Mouse (Mus musculus) MEL (cell line): ENCODE measurements around the gene Lbx1. TPM values are rescaled to one million over a fixed set of nuclear protein-coding genes. Genes with fewer than 3 reads are reported as not detected.

Experiments used
- DNase-seq: peaks from one replicate; pipeline ENCODE4 v3.0.0; 2011; ENCODE audit warnings: low read depth, low spot score
- H3K27ac ChIP-seq: 2 replicates; pipeline ENCODE4 v1.5.1; 2012; ENCODE audit warnings: low read depth, mild to moderate bottlenecking, control low read depth, low read length, moderate library complexity; ENCODE audit not compliant: control insufficient read depth
- H3K27me3 ChIP-seq, 2 experiments: fragments of 150-350 bp in 1 of 2; sonication (generic) in 1 of 2; 2 replicates each; pipeline ENCODE4 v1.6.1; 2012; ENCODE audit warnings: low read length in 2 of 2, mild to moderate bottlenecking in 2 of 2, improper control_type of control experiment in 1 of 2, moderate library complexity in 1 of 2; ENCODE audit not compliant: insufficient read depth in 2 of 2, control insufficient read depth in 1 of 2
- H3K36me3 ChIP-seq, 2 experiments: 2 replicates each; pipeline ENCODE4 v1.6.1; 2012 to 2014; ENCODE audit warnings: low read length in 2 of 2, improper control_type of control experiment in 1 of 2, inconsistent platforms in 1 of 2, mild to moderate bottlenecking in 1 of 2; ENCODE audit not compliant: insufficient read depth in 2 of 2, control insufficient read depth in 1 of 2
- H3K4me1 ChIP-seq, 2 experiments: fragments of 150-350 bp in 1 of 2; sonication (generic) in 1 of 2; 2 replicates each; pipeline ENCODE4 v1.6.1; 2012; ENCODE audit warnings: low read length in 2 of 2, improper control_type of control experiment in 1 of 2, mild to moderate bottlenecking in 1 of 2; ENCODE audit not compliant: insufficient read depth in 2 of 2, control insufficient read depth in 1 of 2
- H3K4me3 ChIP-seq, 2 experiments: fragments of 150-350 bp in 1 of 2; sonication (generic) in 1 of 2; 2 replicates each; pipeline ENCODE4 v1.5.1; 2012; ENCODE audit warnings: low read depth in 2 of 2, low read length in 2 of 2, mild to moderate bottlenecking in 2 of 2, moderate library complexity in 2 of 2, control low read depth in 1 of 2, improper control_type of control experiment in 1 of 2; ENCODE audit not compliant: control insufficient read depth in 1 of 2, insufficient read depth in 1 of 2
- H3K79me2 ChIP-seq: 2 replicates; pipeline ENCODE4 v1.6.1; 2012; ENCODE audit warnings: mild to moderate bottlenecking, low read length, moderate library complexity; ENCODE audit not compliant: control insufficient read depth, poor library complexity, insufficient read depth
- H3K9ac ChIP-seq: 2 replicates; pipeline ENCODE4 v1.6.1; 2012; ENCODE audit warnings: low read depth, mild to moderate bottlenecking, control low read depth, low read length, moderate library complexity; ENCODE audit not compliant: control insufficient read depth, poor library complexity, severe bottlenecking
- H3K9me3 ChIP-seq: fragments of 150-350 bp; sonication (generic); replicated peaks from 2 replicates; pipeline ENCODE4 v1.6.1; 2012; ENCODE audit warnings: mild to moderate bottlenecking, low read length, improper control_type of control experiment, moderate library complexity; ENCODE audit not compliant: insufficient read depth
- BHLHE40 ChIP-seq: IDR thresholded peaks from 2 replicates; pipeline ENCODE4 v1.6.1; 2012; ENCODE audit warnings: low read depth, mild to moderate bottlenecking, inconsistent platforms, low read length, improper control_type of control experiment, borderline replicate concordance
- CHD2 ChIP-seq: IDR thresholded peaks from 2 replicates; pipeline ENCODE4 v1.6.1; 2011; ENCODE audit warnings: low read length, improper control_type of control experiment
- CTCF ChIP-seq, 3 experiments: IDR thresholded peaks in 2 of 3; conservative IDR thresholded peaks in 1 of 3; 2 replicates each; pipeline ENCODE4 v1.5.1; 2011 to 2012; ENCODE audit warnings: low read length in 3 of 3, low read depth in 2 of 3, mild to moderate bottlenecking in 2 of 3, improper control_type of control experiment in 1 of 3, inconsistent platforms in 1 of 3, mixed read lengths in 1 of 3, moderate library complexity in 1 of 3; ENCODE audit not compliant: control insufficient read depth in 1 of 3, insufficient read depth in 1 of 3, poor library complexity in 1 of 3, severe bottlenecking in 1 of 3
- ELF1 ChIP-seq: IDR thresholded peaks from 2 replicates; pipeline ENCODE4 v1.6.1; 2014; ENCODE audit warnings: low read depth, mild to moderate bottlenecking, inconsistent platforms, low read length, improper control_type of control experiment, moderate library complexity
- ETS1 ChIP-seq: IDR thresholded peaks from 2 replicates; pipeline ENCODE4 v1.6.1; 2012; ENCODE audit warnings: low read depth, mild to moderate bottlenecking, inconsistent platforms, low read length, improper control_type of control experiment, moderate library complexity
- GATA1 ChIP-seq: IDR thresholded peaks from 2 replicates; pipeline ENCODE4 v1.6.1; 2011; ENCODE audit warnings: low read depth, low read length, improper control_type of control experiment
- KAT2A ChIP-seq: conservative IDR thresholded peaks from 2 replicates; pipeline ENCODE4 v1.6.1; 2012; ENCODE audit warnings: low read depth, low read length, improper control_type of control experiment, inconsistent platforms
- MAFK ChIP-seq: IDR thresholded peaks from 2 replicates; pipeline ENCODE4 v1.6.1; 2011; ENCODE audit warnings: low read depth, mild to moderate bottlenecking, low read length, improper control_type of control experiment, borderline replicate concordance
- MYB ChIP-seq: IDR thresholded peaks from 2 replicates; pipeline ENCODE4 v1.6.1; 2011; ENCODE audit warnings: mild to moderate bottlenecking, low read depth, low read length, improper control_type of control experiment
- NELFE ChIP-seq: IDR thresholded peaks from 2 replicates; pipeline ENCODE4 v1.6.1; 2011; ENCODE audit warnings: low read depth, low read length, improper control_type of control experiment
- NRF1 ChIP-seq: IDR thresholded peaks from 2 replicates; pipeline ENCODE4 v1.6.1; 2014; ENCODE audit warnings: low read depth, mild to moderate bottlenecking, inconsistent platforms, low read length, improper control_type of control experiment, moderate library complexity; ENCODE audit not compliant: poor library complexity, insufficient read depth, severe bottlenecking
- RAD21 ChIP-seq: IDR thresholded peaks from 2 replicates; pipeline ENCODE4 v1.6.1; 2011; ENCODE audit warnings: mild to moderate bottlenecking, low read depth, low read length, improper control_type of control experiment
- RCOR1 ChIP-seq: IDR thresholded peaks from 2 replicates; pipeline ENCODE4 v1.6.1; 2012; ENCODE audit warnings: low read depth, mild to moderate bottlenecking, inconsistent platforms, low read length, improper control_type of control experiment
- SIN3A ChIP-seq: IDR thresholded peaks from 2 replicates; pipeline ENCODE4 v1.6.1; 2012; ENCODE audit warnings: low read length, improper control_type of control experiment, inconsistent platforms
- SMC3 ChIP-seq: IDR thresholded peaks from 2 replicates; pipeline ENCODE4 v1.6.1; 2011; ENCODE audit warnings: low read depth, low read length, improper control_type of control experiment
- TBP ChIP-seq: IDR thresholded peaks from 2 replicates; pipeline ENCODE4 v1.8.0; 2011; ENCODE audit warnings: low read depth, low read length, improper control_type of control experiment
- TCF12 ChIP-seq: IDR thresholded peaks from 2 replicates; pipeline ENCODE4 v1.6.1; 2014; ENCODE audit warnings: low read depth, mild to moderate bottlenecking, inconsistent platforms, low read length, improper control_type of control experiment, moderate library complexity
- USF2 ChIP-seq, 2 experiments: IDR thresholded peaks; 2 replicates each; pipeline ENCODE4 v1.6.1; 2011 to 2012; ENCODE audit warnings: improper control_type of control experiment in 2 of 2, low read length in 2 of 2, borderline replicate concordance in 1 of 2, inconsistent platforms in 1 of 2, low read depth in 1 of 2, mild to moderate bottlenecking in 1 of 2; ENCODE audit not compliant: insufficient read depth in 1 of 2
- ZNF384 ChIP-seq: IDR thresholded peaks from 2 replicates; pipeline ENCODE4 v1.6.1; 2012; ENCODE audit warnings: low read depth, mild to moderate bottlenecking, inconsistent platforms, low read length, improper control_type of control experiment
- polyA plus RNA-seq, 2 experiments: library from polyadenylated mRNA; stranded (reverse) in 1 of 2; unstranded in 1 of 2; fragments of >175 nt in 1 of 2; fragments of >200 nt in 1 of 2; gene quantifications; 2 replicates each; pipeline versions ENCODE4 v1.2.1 to v1.2.4; 2012; ENCODE audit warnings: low replicate concordance in 2 of 2, low read depth in 1 of 2; ENCODE audit not compliant: insufficient read length in 2 of 2, insufficient read depth in 1 of 2, missing spikeins in 1 of 2
- total RNA-seq: library from RNA; depleted of rRNA; stranded (reverse); fragments of 300-350 nt; gene quantifications from 2 replicates; pipeline ENCODE4 v1.2.3, GENCODE M21; 2012

Lbx1 gene
- total and polyA plus RNA-seq, 3 experiments: not detected

- TF ChIP-seq RCOR1 (no peak), BHLHE40 (no peak), ELF1 (no peak), TCF12 (no peak), NRF1 (no peak), GATA1 (no peak), NELFE (no peak)
- Histone ChIP-seq H3K79me2 (no peaks in the 10 kb centered on the region), H3K9ac (no peak overlapping the region), H3K4me3 (no peak overlapping the region), H3K27ac (no peak overlapping the region), H3K27me3 (peaks cover 0 to 4% of the 10 kb centered on the region in 2 experiments; a peak in 2 of 4 replicates), H3K9me3 (no peaks in the 10 kb centered on the region), H3K36me3 (no peaks in the 10 kb centered on the region), H3K4me1 (no peaks in the 10 kb centered on the region)
- DNase-seq: no peak
Observed at GRCm38 (mm10) chr19:45240026-45240425, 4.4 kb upstream of the Lbx1 start.

GRCm38 (mm10) chr19:45239191-45239590 lies 3.6 kb upstream of the Lbx1 start:
- Histone ChIP-seq H3K9me3 (no peaks in the 10 kb centered on the region), H3K27me3 (peaks cover 0 to 4% of the 10 kb centered on the region in 2 experiments; a peak in 2 of 4 replicates), H3K9ac (no peak overlapping the region), H3K79me2 (no peaks in the 10 kb centered on the region), H3K4me1 (no peaks in the 10 kb centered on the region), H3K27ac (no peak overlapping the region), H3K4me3 (no peak overlapping the region), H3K36me3 (no peaks in the 10 kb centered on the region)
- TF ChIP-seq CHD2 (no peak), MAFK (no peak), ETS1 (no peak), KAT2A (no peak), CTCF (IDR thresholded peaks at IDR 0.05 in 2 of 3, conservative IDR thresholded peaks at IDR 0.05 in 1 of 3; ENCODE audit: control insufficient read depth in 1 of 3, insufficient read depth in 1 of 3, low read depth in 2 of 3, low read length in 3 of 3, poor library complexity in 1 of 3, severe bottlenecking in 1 of 3) (no peak), MYB (no peak), NELFE (no peak)
- no peak for DNase-seq

GRCm38 (mm10) chr19:45237665-45238209 lies 2.1 kb upstream of the Lbx1 start:
- H3K27me3 ChIP-seq: peaks cover 0 to 4% of the 10 kb centered on the region in 2 experiments; a peak in 2 of 4 replicates
- TF ChIP-seq ELF1 (no peak), USF2 (IDR thresholded peaks at IDR 0.05; ENCODE audit: borderline replicate concordance in 1 of 2, insufficient read depth in 1 of 2, low read depth in 1 of 2, low read length in 2 of 2) (no peak), SMC3 (no peak), TBP (no peak), ZNF384 (no peak), SIN3A (no peak), RAD21 (no peak)
- TF ChIP-seq, all 39 proteins: peak for 0
- Histone ChIP-seq H3K79me2 (no peaks in the 10 kb centered on the region), H3K9ac (no peak overlapping the region), H3K27ac (no peak overlapping the region), H3K9me3 (no peaks in the 10 kb centered on the region), H3K4me3 (no peak overlapping the region), H3K36me3 (no peaks in the 10 kb centered on the region), H3K4me1 (no peaks in the 10 kb centered on the region)
- DNase-seq: no peak
